Mouse (Mus musculus) heart, embryonic 11.5 days (tissue): ENCODE data around the gene Lrrc59. TPM values are rescaled to one million over a fixed set of nuclear protein-coding genes. Genes with fewer than 3 reads are reported as not detected.
A peak's percentile ranks its signal among the peaks of the same experiment; 100 is the strongest.
"Not testable (repeated sequence)": the region's sequence is repeated elsewhere in the genome, so short reads cannot be mapped to it uniquely, and the experiment has no call there.

Experiments
- ATAC-seq: fragments of 200-750 bp; cut with Nextera tagmentation; replicated peaks from 2 replicates; pipeline ENCODE4 v1.8.0; 2017; ENCODE audit warnings: moderate library complexity; ENCODE audit not compliant: insufficient number of reproducible peaks, low FRiP score, low TSS enrichment
- H3K27ac ChIP-seq: fragments of 300-500 bp; sonication (generic); 2 replicates; pipeline ENCODE4 v1.5.1; 2014; ENCODE audit warnings: mild to moderate bottlenecking, low read depth, low read length
- H3K27me3 ChIP-seq: fragments of 300-500 bp; sonication (generic); 2 replicates; pipeline ENCODE4 v1.6.1; 2014; ENCODE audit warnings: mild to moderate bottlenecking, low read length, mixed read lengths; ENCODE audit not compliant: control insufficient read depth, insufficient read depth
- H3K36me3 ChIP-seq: fragments of 300-500 bp; sonication (generic); 2 replicates; pipeline ENCODE4 v1.6.1; 2014; ENCODE audit warnings: mild to moderate bottlenecking, low read length, moderate library complexity, mixed read lengths; ENCODE audit not compliant: control insufficient read depth, insufficient read depth
- H3K4me1 ChIP-seq: fragments of 300-500 bp; sonication (generic); 2 replicates; pipeline ENCODE4 v1.6.1; 2014; ENCODE audit warnings: low read length; ENCODE audit not compliant: control insufficient read depth, insufficient read depth
- H3K4me2 ChIP-seq: fragments of 300-500 bp; sonication (generic); 2 replicates; pipeline ENCODE4 v1.6.1; 2014; ENCODE audit warnings: mild to moderate bottlenecking, moderate library complexity
- H3K4me3 ChIP-seq: fragments of 300-500 bp; sonication (generic); 2 replicates; pipeline ENCODE4 v1.5.1; 2014; ENCODE audit warnings: low read depth, low read length
- H3K9ac ChIP-seq: fragments of 300-500 bp; sonication (generic); 2 replicates; pipeline ENCODE4 v1.6.1; 2014; ENCODE audit warnings: mild to moderate bottlenecking, low read depth, low read length, moderate library complexity
- H3K9me3 ChIP-seq: fragments of 300-500 bp; sonication (generic); replicated peaks from 2 replicates; pipeline ENCODE4 v1.6.1; 2016; ENCODE audit warnings: low read length; ENCODE audit not compliant: control insufficient read depth
- WGBS: fragments of 180-500 bp; shearing (Covaris S2); extraction: QIAGEN DNeasy Blood & Tissue Kit; methylation state at CpG from one replicate; pipeline ENCODE4 v1.1.7; 2014; ENCODE audit not compliant: insufficient replicate concordance; 5-methylcytosine and 5-hydroxymethylcytosine counted together
- polyA plus RNA-seq: library from polyadenylated mRNA; unstranded; fragments of >200 nt; fragmentation: Nextera tagmentation; extraction: Ambion mirVana; gene quantifications from 2 replicates; pipeline ENCODE4 v1.2.1, GENCODE M21; 2014

The Lrrc59 gene
- polyA plus RNA-seq, 1 experiment from 2014 or later, result 137 TPM

- H3K4me3 ChIP-seq, result peak within 1 kb of the TSS; percentile 98
- WGBS, result under 1% methylated on average over 82 of the region's 82 CpGs
- peaks cover 25% of the 10 kb centered on the region for H3K4me1 ChIP-seq
- H3K36me3 ChIP-seq, result no peaks in the 10 kb centered on the region
- H3K9me3 ChIP-seq, result no peaks in the 10 kb centered on the region
- peak within 1 kb of the TSS; percentile 84 for H3K27ac ChIP-seq
- H3K4me2 ChIP-seq, result peak within 1 kb of the TSS; percentile 88
- peak; percentile 89 for ATAC-seq
- H3K9ac ChIP-seq, result peak within 1 kb of the TSS; percentile 96
- no peaks in the 10 kb centered on the region for H3K27me3 ChIP-seq
These were observed 47.4 kb downstream of the Lrrc59 start, which contains the start of gene Xylt2 for GRCm38 (mm10) chr11:94676754-94677606. Xylt2 (minus strand) TSS chr11:94677515.

GRCm38 (mm10) chr11:94677607-94678145 is 48.1 kb downstream of the Lrrc59 start:
- Histone ChIP-seq H3K4me3 (peak overlapping the region; percentile 98), H3K9me3 (no peaks in the 10 kb centered on the region), H3K9ac (peak overlapping the region; percentile 96), H3K27me3 (no peaks in the 10 kb centered on the region), H3K4me2 (peak overlapping the region; percentile 88), H3K27ac (no peak overlapping the region), H3K36me3 (no peaks in the 10 kb centered on the region), H3K4me1 (peaks cover 25% of the 10 kb centered on the region)
- no peak for ATAC-seq
- WGBS, result 34% methylated on average over 15 of the region's 15 CpGs

- Histone ChIP-seq H3K36me3 (no peaks in the 10 kb centered on the region), H3K9ac (no peak overlapping the region), H3K9me3 (no peaks in the 10 kb centered on the region), H3K4me3 (no peak overlapping the region), H3K4me2 (no peak overlapping the region), H3K27ac (no peak overlapping the region), H3K4me1 (peaks cover 14% of the 10 kb centered on the region), H3K27me3 (no peaks in the 10 kb centered on the region)
- ATAC-seq, result no peak
These were observed 51.1 kb downstream of the Lrrc59 start for GRCm38 (mm10) chr11:94680639-94681038.

GRCm38 (mm10) chr11:94681640-94682039 is 52.1 kb downstream of the Lrrc59 start:
- Histone ChIP-seq H3K4me2 (no peak overlapping the region), H3K27me3 (no peaks in the 10 kb centered on the region), H3K4me1 (peaks cover 4% of the 10 kb centered on the region), H3K36me3 (no peaks in the 10 kb centered on the region), H3K4me3 (no peak overlapping the region), H3K27ac (no peak overlapping the region), H3K9me3 (no peaks in the 10 kb centered on the region), H3K9ac (no peak overlapping the region)
- no peak for ATAC-seq
- 66% methylated on average over 4 of the region's 4 CpGs for WGBS

- H3K36me3 ChIP-seq, result no peaks in the 10 kb centered on the region
- no peak overlapping the region for H3K27ac ChIP-seq
- no peak overlapping the region for H3K4me3 ChIP-seq
- 73% methylated on average over 7 of the region's 7 CpGs for WGBS
- no peak for ATAC-seq
- no peak overlapping the region for H3K9ac ChIP-seq
- no peaks in the 10 kb centered on the region for H3K9me3 ChIP-seq
- H3K4me1 ChIP-seq, result 0 out of 2 replicates have a peak, but pooled peaks cover 3% of the 10 kb centered on the region
- H3K4me2 ChIP-seq, result no peak overlapping the region
- no peaks in the 10 kb centered on the region for H3K27me3 ChIP-seq
These were observed 52.9 kb downstream of the Lrrc59 start for GRCm38 (mm10) chr11:94682427-94682826.

GRCm38 (mm10) chr11:94687178-94687577 is 57.6 kb downstream of the Lrrc59 start:
- ATAC-seq, result no peak
- WGBS, result 60% methylated on average over 6 of the region's 6 CpGs
- H3K36me3 ChIP-seq, result no peaks in the 10 kb centered on the region
- no peak overlapping the region for H3K4me3 ChIP-seq
- no peak overlapping the region for H3K9ac ChIP-seq
- H3K27me3 ChIP-seq, result no peaks in the 10 kb centered on the region
- H3K4me2 ChIP-seq, result no peak overlapping the region
- no peaks in the 10 kb centered on the region for H3K4me1 ChIP-seq
- H3K27ac ChIP-seq, result no peak overlapping the region
- no peaks in the 10 kb centered on the region for H3K9me3 ChIP-seq

GRCm38 (mm10) chr11:94692502-94692901 is 62.9 kb downstream of the Lrrc59 start:
- H3K4me2 ChIP-seq, ATAC-seq, H3K4me1 ChIP-seq, H3K4me3 ChIP-seq, H3K36me3 ChIP-seq, H3K27ac ChIP-seq, H3K9ac ChIP-seq, H3K9me3 ChIP-seq, H3K27me3 ChIP-seq: not testable (repeated sequence)
